Mouse (Mus musculus) activated CD4-positive, CD25-positive, alpha-beta regulatory T cell (primary cell): ENCODE measurements around the gene Cped1. TPM values are rescaled to one million over a fixed set of nuclear protein-coding genes. Genes with fewer than 3 reads are reported as not detected.

Experiments
- polyA plus RNA-seq, 2 experiments: library from polyadenylated mRNA; unstranded; fragments of 100-300 nt; shearing (Covaris generic); gene quantifications; one replicate each; pipeline ENCODE4 v1.2.1; 2017

Cped1 gene
- polyA plus RNA-seq = under 1 TPM in 1 of 2 experiments, not detected in 1; 0.54 TPM

DNA sequence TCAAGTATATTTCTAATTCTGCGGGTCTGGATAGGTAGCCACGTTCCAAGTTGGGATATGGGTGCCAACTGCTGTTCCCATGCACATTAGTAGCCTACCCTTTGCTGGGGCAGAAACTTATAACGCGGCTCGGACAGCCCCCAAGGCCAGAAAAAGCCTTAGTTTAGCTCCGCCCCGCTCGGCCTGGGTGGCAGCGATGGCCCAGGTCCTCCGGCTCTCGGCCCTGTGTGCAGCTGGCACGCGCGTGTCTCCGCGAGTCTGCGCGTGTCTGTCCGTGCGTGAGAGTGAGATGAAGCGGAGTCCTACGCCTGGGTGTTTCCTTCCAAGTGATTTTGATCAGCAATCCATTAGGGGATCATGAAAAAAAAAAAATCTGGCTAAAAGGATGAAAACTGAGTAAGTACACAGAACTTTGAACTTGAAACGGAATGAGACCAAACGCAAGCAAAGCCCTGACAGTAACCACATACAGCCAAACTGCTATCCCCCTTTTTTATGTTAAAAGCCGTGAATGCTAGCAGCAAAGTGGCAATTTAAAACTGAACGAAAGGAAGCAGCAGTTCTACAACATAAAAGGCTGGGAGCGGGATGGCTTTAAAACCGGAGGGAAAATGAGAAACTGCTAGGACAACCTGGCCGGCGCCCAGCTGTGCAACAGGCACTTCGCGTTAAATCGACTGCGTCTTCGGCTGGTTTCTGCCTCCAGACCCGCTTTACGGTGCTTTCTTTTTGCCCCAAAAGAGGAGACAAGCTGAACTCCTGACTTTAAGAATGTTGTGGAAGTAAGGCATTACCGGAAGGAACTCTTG lies at the start of gene Cped1:
Gene Cped1, plus strand, starts transcription at position 185 of the 809 bp plus-strand sequence.

DNA sequence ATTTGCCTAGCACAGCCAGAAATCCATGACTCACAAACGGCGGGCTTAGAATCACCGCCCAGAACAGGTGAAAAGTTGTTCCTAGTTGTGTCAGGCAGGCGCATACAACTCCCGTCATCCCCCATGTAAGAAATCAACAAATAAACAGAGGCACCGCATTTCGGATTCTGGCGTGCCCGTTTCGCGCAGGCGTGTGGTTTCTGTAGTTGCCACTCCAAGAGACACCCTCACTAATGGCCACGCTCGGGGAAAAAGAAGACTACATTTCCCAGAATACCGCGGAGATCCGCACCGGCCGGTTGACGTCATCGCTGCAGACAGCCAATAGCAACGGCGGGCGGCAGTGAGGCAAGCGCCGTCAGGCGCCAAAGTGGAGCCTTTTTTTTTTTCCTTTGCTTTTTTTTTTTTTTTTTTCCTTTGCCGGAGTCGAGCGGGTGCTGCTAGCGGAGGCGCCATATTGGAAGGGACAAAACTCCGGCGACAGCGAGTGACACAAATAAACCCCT lies 36.4 kb upstream of the Cped1 start, which contains the start of gene Ing3:
Gene Ing3, plus strand, starts transcription at position 346 of the 506 bp plus-strand sequence.

DNA sequence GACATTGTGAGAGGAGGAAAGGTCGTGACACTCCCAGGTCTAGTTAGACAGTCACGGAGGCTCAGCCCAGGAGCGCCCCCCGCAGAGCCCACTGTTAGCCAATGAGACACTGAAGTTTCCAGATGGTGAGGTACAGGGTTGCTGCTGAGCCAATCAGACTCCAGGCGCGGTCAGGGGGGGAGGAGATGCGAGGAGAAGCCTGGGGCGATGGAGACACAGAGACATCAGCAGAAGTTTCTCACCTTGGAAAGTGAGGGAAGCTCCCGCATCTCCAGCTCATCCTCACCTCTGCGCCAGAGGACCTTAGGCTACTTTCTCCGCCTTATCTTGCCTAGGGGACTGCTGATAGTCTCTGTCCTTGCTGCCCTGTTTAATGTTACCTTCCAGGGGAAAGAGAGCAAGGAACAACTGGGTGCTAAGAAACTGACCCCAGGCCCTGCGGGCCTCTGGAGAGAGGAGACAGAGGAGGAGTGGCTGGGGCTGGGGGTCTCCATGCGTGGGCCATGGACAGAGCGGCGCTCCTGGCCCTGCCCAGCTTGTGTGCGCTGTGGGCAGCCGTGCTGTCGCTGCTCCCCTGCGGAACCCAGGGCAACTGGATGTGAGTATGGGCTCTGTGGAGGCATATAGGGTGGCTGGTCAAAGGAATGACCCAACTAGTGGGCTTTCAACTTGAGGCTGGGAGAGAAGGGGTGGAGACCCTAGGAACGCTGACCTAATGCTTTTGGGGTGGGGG lies 302.5 kb downstream of the Cped1 start, which contains the start of gene Wnt16:
Gene Wnt16, plus strand, starts transcription at position 224 of the 733 bp plus-strand sequence.

Other genes with a start within 250 kb of the Cped1 start
- under 1 TPM in 1 of 2 experiments, not detected in 1; 0.19 TPM for gene Tspan12, start 133.4 kb upstream of the Cped1 start, polyA plus RNA-seq
- 10 to 100 TPM; 20.2 to 36.3 TPM for gene Ing3, start 36.3 kb upstream of the Cped1 start, polyA plus RNA-seq